15 mouse cellular contexts compared by ENCODE assay signal in the genomic region with DNA sequence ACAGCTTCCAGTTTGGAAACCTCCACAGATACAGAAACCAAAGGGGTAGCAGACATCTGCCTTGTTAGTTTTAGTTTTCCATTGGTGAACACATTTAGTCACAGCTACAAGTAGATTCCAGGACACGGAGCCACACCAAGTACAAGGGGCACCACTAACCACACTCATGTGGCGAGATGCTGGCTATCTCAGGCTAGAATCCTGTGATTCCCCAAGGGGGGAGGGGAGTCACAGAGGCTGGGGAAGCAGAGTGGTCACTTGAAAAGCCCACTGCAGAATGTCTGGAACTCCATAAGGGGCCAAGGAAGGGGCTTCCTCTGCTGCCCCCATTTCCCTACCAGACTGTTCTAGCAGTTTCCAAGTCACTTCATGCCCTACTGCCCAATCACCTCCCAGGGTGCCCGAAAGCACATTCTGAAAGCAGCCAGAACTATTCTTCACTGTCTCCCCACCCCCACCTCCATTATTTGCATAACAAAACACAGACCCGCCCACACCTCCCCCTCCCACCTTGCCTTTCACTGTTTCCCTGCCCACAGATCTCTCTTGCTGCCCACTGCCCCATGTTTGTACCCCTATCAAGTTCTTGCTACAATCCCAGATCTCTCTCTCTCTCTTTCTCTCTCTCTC. TPM values are rescaled to one million over a fixed set of nuclear protein-coding genes. Genes with fewer than 3 reads are reported as not detected.
A peak's percentile ranks its signal among the peaks of the same experiment; 100 is the strongest.
DNase-seq lines count a peak whose midpoint lies in the region; ATAC-seq lines count a peak whose summit lies in the region.
"Had no signal": no experiment of that assay in that cellular context is flagged by ENCODE, and none has a peak within 500 bp of the region (broad histone marks: within the 10 kb centered on the region; RNA-seq: fewer than 3 reads in every experiment).

No protein-coding gene starts in this region.

- H3K27me3 ChIP-seq in midbrain, embryonic 11.5 days (ENCODE audit: control insufficient read depth, insufficient read depth, low read length): no peaks in the 10 kb centered on the region
- H3K27me3 ChIP-seq in midbrain, embryonic 16.5 days (ENCODE audit: control insufficient read depth, insufficient read depth, low read depth, low read length): no peaks in the 10 kb centered on the region
- no peaks in the 10 kb centered on the region for H3K27me3 ChIP-seq in hindbrain, embryonic 11.5 days (ENCODE audit: control insufficient read depth, insufficient read depth, low read length)
- H3K27me3 ChIP-seq: limb, embryonic 15.5 days had no signal

- no peak overlapping the region for H3K4me3 ChIP-seq in midbrain, embryonic 11.5 days (ENCODE audit: low read depth, low read length)
- no peak overlapping the region for H3K4me3 ChIP-seq in midbrain, embryonic 16.5 days (ENCODE audit: low read depth, low read length)
- no peak overlapping the region for H3K4me3 ChIP-seq in hindbrain, embryonic 11.5 days (ENCODE audit: low read depth, low read length)
- H3K4me3 ChIP-seq: heart, embryonic 15.5 days; limb, embryonic 15.5 days had no signal

- H3K27ac ChIP-seq in midbrain, embryonic 11.5 days (ENCODE audit: low read depth, low read length): no peak overlapping the region
- H3K27ac ChIP-seq in midbrain, embryonic 16.5 days (ENCODE audit: low read length): no peak overlapping the region
- H3K27ac ChIP-seq in hindbrain, embryonic 11.5 days (ENCODE audit: low read depth, low read length): no peak overlapping the region
- H3K27ac ChIP-seq: heart, embryonic 15.5 days; limb, embryonic 15.5 days had no signal

- no peaks in the 10 kb centered on the region for H3K36me3 ChIP-seq in midbrain, embryonic 11.5 days (ENCODE audit: control insufficient read depth, insufficient read depth, low read length)
- H3K36me3 ChIP-seq in midbrain, embryonic 16.5 days (ENCODE audit: control insufficient read depth, insufficient read depth, low read length): no peaks in the 10 kb centered on the region
- H3K36me3 ChIP-seq in hindbrain, embryonic 11.5 days (ENCODE audit: control insufficient read depth, insufficient read depth, low read length): no peaks in the 10 kb centered on the region
- H3K36me3 ChIP-seq: heart, embryonic 15.5 days; limb, embryonic 15.5 days had no signal

- ATAC-seq in midbrain, embryonic 11.5 days (ENCODE audit: low FRiP score): peak; percentile 84
- no peak for ATAC-seq in midbrain, embryonic 16.5 days
- ATAC-seq in hindbrain, embryonic 11.5 days (ENCODE audit: low FRiP score): peak; percentile 82

- H3K4me2 ChIP-seq in midbrain, embryonic 11.5 days: no peak overlapping the region
- no peak overlapping the region for H3K4me2 ChIP-seq in midbrain, embryonic 16.5 days (ENCODE audit: low read length)
- H3K4me2 ChIP-seq in hindbrain, embryonic 11.5 days (replicated peaks; ENCODE audit: low read depth, low read length): no peak overlapping the region
- H3K4me2 ChIP-seq: heart, embryonic 15.5 days; limb, embryonic 15.5 days; lung, embryonic 14.5 days had no signal

- no peaks in the 10 kb centered on the region for H3K9me3 ChIP-seq in midbrain, embryonic 11.5 days (ENCODE audit: control insufficient read depth, low read length)
- no peaks in the 10 kb centered on the region for H3K9me3 ChIP-seq in midbrain, embryonic 16.5 days (replicated peaks; ENCODE audit: control insufficient read depth, low read length, poor library complexity, severe bottlenecking)
- no peaks in the 10 kb centered on the region for H3K9me3 ChIP-seq in hindbrain, embryonic 11.5 days (ENCODE audit: control insufficient read depth, low read length)
- H3K9me3 ChIP-seq: heart, embryonic 15.5 days; limb, embryonic 15.5 days had no signal

- peaks cover 17% of the 10 kb centered on the region for H3K4me1 ChIP-seq in midbrain, embryonic 11.5 days (ENCODE audit: control insufficient read depth, insufficient read depth, low read length)
- no peaks in the 10 kb centered on the region for H3K4me1 ChIP-seq in midbrain, embryonic 16.5 days (ENCODE audit: control insufficient read depth, insufficient read depth, low read length)
- H3K4me1 ChIP-seq in hindbrain, embryonic 11.5 days (replicated peaks; ENCODE audit: control insufficient read depth, insufficient read depth, low read length): peaks cover 3% of the 10 kb centered on the region; the same call in 1 of the 2 replicates
- H3K4me1 ChIP-seq: heart, embryonic 15.5 days had no signal

- peak; percentile 92 for DNase-seq in midbrain, embryonic 11.5 days (ENCODE audit: low spot score, missing footprints)
- DNase-seq in ZHBTc4 (ENCODE audit: low read depth, low spot score): peak; percentile 66
- peak; percentile 64 for DNase-seq in hindbrain, embryonic 11.5 days (ENCODE audit: low spot score)
- DNase-seq in retina, postnatal 1 day: peak; percentile 82
- DNase-seq in adrenal gland, postnatal 10 days: no peak
- no peak for DNase-seq in gastrocnemius, postnatal 10 days
- DNase-seq: adrenal gland, adult 8-10 months; cerebellum, postnatal 14 days; kidney, adult 9 months; lung, embryonic 14.5 days had no signal

- no peak overlapping the region for H3K9ac ChIP-seq in midbrain, embryonic 11.5 days (ENCODE audit: low read length)
- H3K9ac ChIP-seq in midbrain, embryonic 16.5 days (ENCODE audit: low read depth, low read length): no peak overlapping the region
- H3K9ac ChIP-seq in hindbrain, embryonic 11.5 days (ENCODE audit: low read depth, low read length): no peak overlapping the region
- H3K9ac ChIP-seq: heart, embryonic 15.5 days; limb, embryonic 15.5 days; lung, embryonic 14.5 days had no signal

- WGBS in midbrain, embryonic 11.5 days: 25% methylated on average over 4 of the region's 4 CpGs
- 24% methylated on average over 4 of the region's 4 CpGs for WGBS in midbrain, embryonic 16.5 days
- 30% methylated on average over 4 of the region's 4 CpGs for WGBS in hindbrain, embryonic 11.5 days

RNA-seq across cellular contexts. Expression of gene Sox9, which starts 19.3 kb away (rescaled TPM):
- polyA plus RNA-seq in midbrain, embryonic 11.5 days (2014; fragmentation: Nextera tagmentation; extraction: Ambion mirVana): 106 and 107 TPM in 2 replicates
- polyA plus RNA-seq in midbrain, embryonic 16.5 days (2015; fragmentation: Nextera tagmentation; extraction: Ambion mirVana): 42.4 and 45.9 TPM in 2 replicates
- polyA plus RNA-seq in hindbrain, embryonic 11.5 days (2014; fragmentation: Nextera tagmentation; extraction: Ambion mirVana): 127 and 137 TPM in 2 replicates
- total RNA-seq in adrenal gland, postnatal 10 days (2021): 1 to 10 TPM; 1.7 to 1.8 TPM
- total RNA-seq in gastrocnemius, postnatal 10 days (2021): 1 to 10 TPM; 2.1 to 2.7 TPM
- total RNA-seq: granulocyte monocyte progenitor cell, adult 5-6 weeks; megakaryocyte progenitor cell, adult 5-6 weeks had no signal

Comparison
In these comparisons a context has a peak if more than half of its experiments do, and no peak if none do; other contexts are left out.
1. DNase-seq: peak in midbrain, embryonic 11.5 days (single experiment), ZHBTc4 (single experiment), hindbrain, embryonic 11.5 days (single experiment) and retina, postnatal 1 day (single experiment); none in adrenal gland, postnatal 10 days (single experiment) and gastrocnemius, postnatal 10 days (single experiment).